Mouse (Mus musculus): ENCODE results near the gene Pgc. TPM values are rescaled to one million over a fixed set of nuclear protein-coding genes. Genes with fewer than 3 reads are reported as not detected.

Pgc gene
- total RNA-seq, 1 experiment from 2014 or later, result not detected

DNA sequence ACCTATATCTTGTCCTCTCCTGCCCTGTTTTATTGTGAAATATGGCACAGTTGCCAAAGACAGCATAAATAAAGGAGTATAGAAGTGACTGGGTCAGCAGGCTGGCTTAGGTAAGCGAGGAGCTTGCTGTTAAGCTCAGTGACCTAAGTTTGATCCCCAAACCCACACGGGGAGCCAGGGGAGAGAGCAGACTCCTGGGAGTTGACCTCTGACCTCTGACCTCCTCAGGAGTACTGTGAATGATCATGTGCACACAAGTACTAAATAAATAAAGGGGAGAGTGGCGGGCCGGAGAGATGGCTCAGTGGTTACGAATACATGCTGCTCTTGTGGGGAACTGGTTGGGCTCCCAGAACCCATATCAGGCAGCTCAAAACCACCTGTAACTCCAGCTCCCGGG is 23.5 kb downstream of the Pgc start:
- DNase-seq, result no peak

DNA sequence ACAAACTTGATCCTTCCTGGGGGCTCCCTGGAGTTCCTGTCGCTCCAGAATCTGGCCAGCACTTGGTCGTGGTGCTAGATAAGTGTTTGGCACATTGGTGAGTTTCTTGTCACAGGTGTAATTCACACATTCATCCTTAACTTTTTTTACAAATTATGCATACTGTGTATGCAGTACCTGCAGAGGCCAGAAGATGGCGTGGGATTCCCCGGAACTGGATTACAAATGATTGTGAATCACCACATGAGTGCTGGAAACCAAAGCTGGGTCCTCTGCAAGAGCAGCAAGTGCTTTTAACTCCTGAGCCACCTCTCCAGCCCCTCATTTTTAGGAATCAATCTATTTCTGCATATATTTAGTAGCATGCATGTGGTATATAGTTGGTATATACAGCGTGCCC is 25.2 kb downstream of the Pgc start:
- DNase-seq, result no peak

DNA sequence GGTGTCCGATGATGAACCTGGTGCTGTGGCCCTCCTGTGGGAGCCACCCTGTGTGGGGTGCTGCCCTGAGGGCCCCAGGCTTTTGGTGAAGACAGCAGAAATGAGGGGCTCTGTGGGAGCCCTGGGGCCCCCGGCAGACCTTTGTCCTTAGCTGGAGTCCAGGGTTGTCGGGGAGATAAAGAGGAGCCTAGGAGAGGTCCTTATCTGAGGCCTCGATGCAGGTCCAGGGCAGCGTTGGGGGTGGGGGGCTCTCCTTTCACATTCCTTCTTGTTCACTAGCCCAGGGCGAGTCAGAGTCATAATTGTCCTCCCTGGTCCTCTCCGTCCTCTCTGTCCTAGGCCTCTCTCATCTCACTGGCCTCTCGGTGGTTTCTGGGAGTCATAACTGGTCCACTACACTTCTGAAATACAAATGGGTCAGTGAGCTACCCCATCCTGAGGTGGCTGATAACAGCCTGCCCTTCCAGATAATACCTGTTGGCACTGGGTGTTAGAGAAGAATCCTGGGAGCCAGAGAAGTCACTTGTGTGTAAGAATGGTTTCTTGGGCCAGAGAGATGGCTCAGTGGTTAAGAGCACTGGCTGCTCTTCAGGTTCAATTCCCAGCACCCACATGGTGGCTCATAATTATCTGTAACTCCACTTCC is 26.6 kb downstream of the Pgc start:
- no peak for DNase-seq

DNA sequence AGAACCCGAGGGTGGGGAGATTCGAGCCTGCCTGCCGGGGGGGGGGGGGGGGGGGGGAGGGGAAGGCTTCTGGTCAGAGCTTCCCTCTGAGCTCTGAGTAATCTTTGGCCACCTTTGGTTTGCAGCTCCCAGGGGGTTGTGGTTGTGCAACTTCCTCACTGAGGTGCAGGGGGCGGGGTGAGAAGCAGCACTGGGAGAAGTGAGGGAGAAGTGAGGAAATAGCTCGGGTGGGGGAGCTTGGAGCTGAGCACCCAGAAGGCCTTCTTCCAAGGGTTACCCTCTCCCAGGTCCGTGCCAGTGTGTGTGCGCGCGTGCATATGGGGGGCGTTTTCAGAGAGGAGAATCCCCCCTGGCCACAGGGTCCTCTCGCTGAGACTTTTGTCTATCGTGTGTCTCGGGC is 27.6 kb downstream of the Pgc start:
- DNase-seq, result peak; percentile 82

DNA sequence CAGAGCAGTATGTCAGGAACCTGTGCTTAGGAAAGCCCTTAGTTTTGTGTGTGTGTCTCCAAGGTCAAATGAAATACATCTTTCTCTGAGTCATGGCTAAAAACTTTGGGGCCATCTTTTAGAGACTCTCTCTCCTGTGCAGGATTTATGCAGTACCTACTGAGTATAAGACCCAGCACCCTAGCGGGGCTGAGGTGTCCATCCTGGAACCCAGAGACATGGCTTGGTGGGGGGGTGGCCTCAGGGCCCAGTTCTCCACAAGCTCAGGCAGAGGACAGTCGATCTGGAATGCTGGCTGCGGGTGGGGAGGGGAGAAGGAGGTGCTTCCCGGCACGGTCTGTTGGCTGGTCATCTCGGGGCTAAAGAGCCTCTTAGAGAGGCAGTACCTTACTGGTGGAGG is 29.7 kb downstream of the Pgc start:
- no peak for DNase-seq

DNA sequence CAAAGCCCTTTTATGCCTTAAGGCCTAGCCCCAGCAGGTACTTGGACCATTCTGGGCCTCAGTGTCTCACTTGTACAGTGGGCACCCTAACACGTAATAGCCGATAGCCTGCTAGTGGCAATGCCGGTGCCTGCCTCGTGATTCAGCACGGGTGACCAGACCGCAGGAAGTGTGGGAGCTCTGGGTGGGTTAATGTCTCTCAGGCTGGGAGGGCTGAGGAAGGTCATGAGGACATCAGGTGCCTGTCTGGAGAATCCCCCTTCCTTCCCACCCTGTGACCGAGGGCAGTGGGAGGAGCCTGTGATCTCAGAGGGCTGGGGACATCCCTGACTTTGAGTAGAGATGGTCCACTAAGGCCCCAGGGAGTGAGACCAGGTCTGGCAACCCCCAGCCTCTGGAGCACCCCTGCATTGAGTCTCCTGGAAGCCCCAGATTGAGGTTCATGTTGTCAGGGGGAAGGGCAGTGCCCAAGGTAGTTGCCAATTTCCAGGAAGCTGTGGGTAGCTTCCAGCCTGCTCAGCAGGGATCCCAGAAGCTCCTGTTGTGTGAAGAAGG is 30.5 kb downstream of the Pgc start:
- no peak for DNase-seq

DNA sequence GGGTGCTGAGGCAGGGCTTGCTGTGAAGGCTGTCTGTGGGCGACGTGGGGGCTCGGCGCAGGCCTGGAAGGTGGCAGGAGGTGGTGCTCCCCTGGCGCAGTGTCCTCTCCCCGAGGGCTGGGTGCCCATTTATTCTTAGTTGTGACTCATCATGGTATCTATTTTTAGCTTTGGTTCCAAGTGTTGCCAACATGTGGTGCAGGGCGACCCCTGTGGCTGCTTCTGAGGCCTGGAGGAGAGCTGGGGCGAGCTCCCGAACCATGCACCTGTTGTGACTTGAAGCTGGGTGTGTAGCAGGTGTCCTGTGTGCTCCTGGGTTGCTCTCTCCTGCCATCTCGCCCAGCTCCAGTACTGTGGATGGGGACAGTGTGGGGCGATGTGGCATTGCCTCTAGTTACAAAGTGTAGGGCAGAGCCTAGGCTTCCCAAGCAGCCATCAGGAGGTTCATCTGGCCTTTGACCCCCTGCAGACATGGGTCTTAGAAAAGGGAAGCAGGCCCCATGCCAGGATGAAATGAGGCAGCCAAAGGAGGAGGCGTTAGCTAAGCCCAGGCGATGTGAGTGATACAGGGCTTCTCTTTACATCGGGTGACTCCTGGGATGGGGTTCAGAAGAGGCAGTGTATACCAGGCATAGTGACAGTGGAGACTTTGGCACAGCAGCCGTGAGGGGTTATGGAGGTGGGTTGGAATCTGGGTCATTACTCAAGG is 33.2 kb downstream of the Pgc start:
- peak; percentile 79 for DNase-seq

DNA sequence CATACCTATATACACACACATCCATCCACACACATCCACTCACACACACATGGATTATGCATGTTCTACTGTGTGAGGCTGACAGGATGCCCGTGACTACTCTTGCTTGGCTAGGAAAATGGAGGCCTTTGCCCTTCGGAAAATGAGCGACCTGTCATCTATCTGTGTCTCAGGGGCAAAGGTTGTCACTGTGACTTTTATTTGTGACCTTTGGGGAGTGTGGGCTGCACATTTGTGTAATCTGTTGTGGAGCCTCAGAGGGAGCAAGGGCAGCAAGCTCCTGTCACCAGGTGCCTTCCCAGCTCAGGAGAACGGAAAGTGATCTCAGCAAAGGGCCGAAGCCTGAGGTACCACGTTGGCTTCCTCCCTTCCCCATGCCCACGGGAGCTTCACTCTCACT is 35.4 kb downstream of the Pgc start:
- DNase-seq, result no peak

DNA sequence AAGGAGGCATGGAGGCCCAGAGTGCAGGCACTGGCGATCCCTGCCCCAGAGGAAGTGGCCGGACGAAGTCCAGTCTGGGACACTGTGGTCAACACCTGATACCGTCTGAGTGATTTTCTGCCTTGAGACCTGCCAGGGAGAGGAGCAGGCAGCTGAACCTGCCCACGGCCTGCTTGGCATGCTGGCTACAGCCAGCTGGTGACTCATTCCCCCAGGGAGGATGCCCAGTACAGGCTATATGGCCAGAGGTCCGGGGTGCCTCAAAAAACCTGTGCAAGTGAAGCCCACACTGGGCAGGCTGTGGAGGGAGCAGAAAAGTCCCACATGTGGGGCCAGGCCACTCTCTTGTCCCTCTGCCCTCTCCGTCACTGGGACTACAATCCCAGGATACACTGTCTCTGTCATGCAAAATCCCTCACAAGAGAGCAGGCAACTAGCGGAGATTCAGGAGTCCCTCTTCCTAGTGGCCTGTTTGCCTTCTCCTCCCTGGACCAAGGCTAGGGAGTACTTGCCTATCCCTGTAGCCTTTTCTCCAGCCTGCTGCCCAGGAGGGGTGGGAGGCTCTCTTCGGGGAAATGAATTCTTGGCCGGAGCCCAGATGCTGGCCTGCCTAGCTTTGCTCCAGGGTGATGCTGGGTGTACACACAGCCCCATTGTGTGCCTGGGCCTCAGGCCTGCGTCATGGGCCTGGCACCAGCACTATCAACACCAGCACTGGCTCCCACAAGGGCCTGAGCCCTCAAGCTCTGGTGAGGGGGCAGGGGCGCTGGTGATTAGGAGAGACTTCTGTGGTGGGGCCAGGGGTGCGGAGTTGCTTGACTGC is 36.1 kb downstream of the Pgc start:
- peak; percentile 71 for DNase-seq

DNA sequence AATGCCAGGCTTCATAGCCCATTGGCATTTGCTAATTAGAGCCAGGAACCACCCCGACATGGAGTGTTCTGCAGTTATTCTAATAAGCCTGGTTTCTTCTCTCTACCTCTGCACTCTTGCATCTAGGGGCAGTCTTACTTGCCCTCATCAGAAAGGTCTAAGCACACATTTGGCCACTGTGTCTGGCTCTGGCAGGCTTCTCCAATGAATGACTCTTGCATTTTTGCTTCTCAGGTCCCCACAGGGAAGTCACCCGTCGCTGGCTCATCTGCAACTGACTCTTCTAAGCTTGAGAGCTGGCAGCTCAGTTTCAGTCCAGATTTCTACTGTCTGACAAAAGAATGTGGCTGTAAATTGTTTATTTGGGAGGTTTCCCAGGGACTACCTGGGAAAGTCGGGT is 39.3 kb downstream of the Pgc start:
- DNase-seq, result no peak

DNA sequence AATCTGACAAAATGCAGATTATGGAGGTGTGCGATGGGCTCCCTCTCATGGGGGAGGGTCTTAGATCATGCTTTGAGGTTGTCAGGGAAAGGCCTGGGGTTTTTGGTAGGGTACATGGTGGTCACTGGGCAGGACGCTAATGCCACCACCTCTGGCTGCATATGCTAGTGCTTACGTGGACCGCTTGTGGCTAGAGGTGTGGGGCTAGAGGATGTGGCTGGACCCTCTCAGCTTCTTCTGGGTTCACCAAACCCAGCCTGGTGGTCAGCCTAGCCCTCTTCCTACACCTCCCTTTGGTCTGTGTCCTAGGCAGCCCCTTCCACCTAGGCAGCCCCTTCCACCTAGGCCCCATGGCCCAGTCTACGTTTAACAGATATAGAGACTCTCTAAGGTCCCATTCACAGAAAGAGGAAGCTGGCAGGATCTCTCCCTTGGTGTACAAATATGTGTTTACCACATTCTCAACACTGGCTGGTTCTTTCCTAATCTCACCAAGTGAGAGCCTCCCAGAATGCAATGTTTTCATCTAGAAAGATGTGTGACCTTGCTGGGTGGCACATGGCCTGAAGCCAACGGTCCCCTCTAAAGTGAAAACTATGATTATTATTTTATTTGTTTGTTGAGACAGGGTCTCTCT is 39.9 kb downstream of the Pgc start:
- DNase-seq, result no peak

DNA sequence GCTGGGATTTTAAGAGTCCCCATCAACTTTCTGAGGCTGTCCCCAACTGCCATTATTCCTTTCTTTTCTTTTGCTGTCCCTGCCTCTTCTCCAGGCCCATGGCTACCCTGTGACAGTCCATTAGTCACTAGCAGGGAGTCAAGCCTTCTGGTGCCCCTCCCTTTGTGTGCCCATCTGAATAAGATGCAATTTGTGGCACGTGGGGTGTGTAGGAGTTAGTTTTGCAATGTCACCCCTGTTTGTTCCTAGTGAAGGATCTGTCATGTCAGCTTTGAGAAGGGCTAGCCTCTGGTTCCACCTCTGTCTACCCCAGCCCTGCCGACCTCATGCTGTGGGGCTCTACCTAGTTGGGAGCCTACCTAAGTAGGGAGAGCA is 40.4 kb downstream of the Pgc start:
- DNase-seq, result no peak

DNA sequence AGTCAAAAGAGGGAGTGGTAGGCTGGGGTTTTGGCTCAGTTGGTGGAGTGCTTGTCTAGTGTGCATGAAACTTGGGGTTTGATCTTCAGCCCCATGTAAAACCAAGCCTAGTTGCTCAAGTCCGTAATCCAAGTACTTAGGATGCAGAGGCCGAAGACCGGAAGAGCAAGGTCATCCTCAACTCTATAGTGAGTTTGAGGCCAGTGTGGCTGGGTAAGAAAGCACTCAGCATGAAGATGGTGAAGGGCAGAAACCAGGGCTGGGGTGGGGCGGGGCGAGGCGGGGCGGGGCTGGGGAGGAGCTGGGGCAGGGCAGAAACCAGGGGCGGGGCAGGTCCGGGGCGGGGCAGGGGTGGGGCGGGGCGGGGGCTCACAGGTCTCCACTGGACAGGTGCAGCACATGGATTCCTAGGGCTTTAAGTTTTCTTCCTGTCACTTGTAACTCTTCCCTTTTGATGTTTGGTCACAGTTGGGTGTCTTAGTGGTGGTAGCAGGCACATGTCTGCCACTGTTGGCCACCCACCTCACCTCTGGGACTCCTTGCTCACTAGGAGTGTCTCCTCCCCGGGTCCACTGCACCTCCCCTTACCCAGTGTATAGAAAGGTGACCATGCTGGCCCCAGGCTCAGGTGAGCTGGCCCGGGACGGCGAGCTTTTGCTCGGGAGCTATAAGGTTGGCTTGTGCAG is 41.0 kb downstream of the Pgc start:
- DNase-seq, result no peak

DNA sequence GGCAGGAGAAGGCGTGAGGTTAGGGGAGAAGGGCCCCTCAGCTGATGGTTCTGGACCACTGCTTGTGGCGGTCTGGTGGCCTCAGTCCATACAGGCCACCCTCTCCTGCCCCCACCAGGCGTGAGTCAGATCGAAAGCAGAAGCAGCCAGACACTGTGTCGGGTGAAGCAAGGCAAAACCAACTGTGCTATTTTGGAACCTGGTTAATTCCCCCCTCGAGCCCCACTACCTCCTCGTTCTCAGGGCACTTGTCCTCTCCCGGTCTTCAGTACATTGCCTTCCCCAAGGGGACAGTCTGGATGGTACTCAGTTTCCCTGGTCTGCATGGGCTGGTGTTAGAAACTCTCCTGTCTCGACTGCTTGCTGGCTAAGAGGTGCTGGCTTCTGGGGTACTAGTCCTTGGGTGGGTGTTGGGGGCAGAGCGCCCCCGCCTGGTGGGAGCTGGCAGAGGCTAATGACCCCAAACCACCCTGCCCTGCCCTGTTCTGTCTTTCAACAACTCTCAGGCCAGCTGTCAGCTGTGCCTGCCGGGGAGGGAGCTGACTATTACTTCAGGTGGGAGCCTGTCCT is 42.1 kb downstream of the Pgc start:
- peak; percentile 58 for DNase-seq

DNA sequence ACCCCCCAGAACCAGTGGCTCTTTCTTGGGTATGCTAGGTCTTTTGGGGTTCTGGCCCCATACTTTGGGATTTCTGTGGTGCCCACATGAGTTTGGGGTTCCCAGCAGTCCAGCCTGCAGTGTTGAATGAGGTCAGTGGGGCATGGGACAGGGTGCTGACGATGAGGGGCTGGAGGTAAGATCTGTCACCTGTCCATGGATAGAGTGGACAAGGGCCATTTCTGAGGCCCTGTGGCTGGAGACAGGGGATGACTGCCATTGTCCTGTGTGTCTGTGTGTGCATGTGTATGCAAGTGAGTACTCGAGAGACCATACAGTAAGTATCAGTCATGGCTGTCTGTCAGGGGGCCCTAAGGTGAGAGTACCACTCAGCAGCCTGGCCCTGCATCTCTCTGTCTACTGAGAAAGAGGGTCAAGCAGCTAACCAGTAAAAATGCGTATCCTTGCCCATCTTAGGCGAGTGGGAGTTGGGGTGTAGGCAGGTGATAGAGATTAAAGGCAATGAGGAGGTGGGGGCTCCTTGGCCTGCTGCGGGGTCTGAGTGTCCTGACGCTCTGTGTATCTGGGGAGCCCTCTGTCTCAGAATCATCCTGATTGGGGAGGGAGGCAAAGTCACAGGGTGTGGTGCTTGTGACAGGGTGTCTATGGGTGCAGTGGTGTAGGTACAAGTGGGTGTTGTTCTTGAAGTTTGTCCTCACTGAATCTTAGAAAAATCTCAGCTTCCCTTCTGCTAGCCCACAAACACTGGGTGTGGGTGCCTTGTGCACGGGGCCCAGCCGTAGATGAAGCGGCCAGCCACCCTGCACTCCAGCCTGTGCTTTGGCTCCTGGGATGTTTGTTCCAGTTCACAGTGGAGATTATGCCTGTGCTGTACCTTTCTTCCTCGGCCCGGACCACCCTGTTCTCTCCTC is 43.0 kb downstream of the Pgc start:
- DNase-seq, result no peak

DNA sequence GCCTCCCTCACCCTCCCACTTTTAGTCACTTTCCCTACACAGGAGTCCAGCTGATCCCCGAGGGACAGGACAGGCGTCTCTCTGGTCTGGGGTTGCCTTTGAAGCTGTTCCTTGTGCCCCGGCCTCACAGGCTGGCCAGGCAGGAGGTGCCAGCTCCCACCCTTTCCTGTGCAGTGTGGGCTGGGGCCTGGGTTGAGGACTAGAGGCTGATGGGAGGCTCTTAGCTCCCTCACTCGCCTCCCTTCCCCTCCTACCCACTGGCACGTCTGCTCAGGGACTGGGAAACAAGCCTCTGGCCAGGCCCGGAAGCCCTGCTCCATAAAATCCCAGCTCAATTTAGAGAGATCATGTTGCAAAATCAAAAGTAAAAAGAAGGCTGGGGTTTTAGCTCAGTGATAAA is 47.0 kb downstream of the Pgc start:
- no peak for DNase-seq

DNA sequence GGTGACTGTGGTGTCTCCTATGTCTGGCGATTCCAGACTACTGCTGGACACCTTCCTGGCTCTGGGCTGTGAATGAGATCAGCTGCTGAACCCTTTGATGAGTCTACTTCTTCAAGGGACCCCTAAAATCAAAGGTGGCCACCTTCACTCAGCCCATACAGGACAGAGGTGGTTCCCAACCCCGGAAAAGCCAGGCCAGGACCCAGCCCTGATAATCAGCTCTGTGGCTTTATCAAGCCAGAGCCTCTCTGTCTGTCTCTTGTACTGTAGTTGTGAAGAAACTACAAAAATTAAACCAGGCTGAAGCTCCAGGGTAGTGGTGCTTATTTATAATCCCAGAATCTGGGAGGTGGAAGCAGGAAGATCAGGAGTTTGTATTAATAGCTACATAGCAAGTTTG is 50.5 kb downstream of the Pgc start:
- no peak for DNase-seq

DNA sequence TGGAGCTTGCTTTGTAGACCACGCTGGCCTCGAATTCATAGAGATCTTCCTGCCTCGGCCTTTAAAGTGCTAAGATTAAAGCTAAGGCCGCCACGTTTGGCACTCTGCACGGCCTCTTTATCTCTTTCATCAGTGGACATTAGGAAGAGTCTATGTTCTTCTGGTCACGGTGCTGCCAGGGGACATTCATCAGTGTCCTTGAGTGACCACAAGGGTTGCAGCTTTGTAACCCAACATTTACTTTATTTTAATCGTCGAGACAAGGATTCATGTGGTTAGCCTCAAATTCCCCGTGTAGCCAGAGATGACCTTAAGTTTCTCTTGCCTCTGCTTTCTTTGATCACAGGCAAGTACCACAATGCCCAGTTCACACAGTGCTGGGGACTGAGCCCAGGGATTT is 53.8 kb downstream of the Pgc start:
- no peak for DNase-seq

DNA sequence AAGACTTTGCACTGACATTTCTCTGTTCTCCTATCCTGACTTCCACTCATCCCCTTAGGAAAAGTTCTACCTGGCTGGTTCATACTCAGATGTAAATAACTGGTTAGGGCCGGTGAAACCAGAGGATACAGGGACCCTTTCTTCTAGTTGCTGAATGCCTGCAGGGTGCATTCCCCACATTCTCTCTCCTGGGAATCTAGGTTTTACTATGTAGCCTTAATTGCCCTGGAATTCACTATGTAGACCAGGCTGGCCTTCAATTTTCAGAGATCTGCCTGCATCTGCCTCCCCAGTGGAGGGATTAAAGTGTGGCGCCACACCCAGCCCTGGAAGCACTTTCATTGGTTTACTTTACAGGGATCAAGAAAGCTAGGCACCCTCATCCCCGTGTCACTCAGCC is 55.8 kb downstream of the Pgc start:
- DNase-seq, result no peak

DNA sequence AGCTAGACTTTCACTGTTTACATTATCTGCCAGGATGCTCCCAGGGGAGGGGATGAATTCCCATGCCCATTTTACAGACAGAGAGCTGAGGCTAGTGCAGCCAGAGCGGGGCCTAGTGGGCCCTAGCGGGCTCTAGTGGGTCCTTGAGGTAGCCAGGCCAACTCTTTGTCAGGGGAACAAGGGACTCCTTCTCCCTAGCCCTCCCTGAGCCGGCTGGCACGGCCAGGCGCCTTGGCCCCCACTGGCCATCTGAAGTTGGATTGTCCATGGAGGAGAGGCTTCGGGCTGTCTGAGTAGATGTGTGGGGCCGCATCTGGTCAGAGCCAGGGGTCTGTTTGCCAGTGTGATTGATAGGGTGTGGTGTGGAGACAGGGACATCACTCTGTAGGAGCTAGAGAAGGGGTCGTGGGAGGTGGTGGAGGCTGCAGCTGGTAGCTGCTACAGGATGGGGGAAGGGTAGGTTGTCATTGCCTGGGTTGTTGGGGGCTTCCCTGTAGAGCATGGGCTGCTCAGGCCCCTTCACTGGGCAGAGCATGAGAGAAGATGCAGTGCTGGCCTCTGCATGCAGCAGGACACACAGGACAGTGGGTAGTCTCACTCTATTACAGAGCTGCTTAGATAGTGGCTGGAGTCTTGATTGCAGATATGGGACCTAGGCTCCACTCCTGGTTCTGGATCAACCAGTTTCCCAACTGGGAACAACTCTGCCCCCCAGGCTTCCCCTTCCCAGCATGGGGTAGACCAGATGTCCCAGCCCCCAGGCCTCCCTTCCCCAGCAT is 57.0 kb downstream of the Pgc start:
- DNase-seq, result no peak

Measured in adrenal gland, postnatal 14 days (tissue).